Mouse (Mus musculus) CD4-positive helper T cell, adult 2 months (primary cell): ENCODE measurements around the gene Exph5.
A peak's percentile ranks its signal among the peaks of the same experiment; 100 is the strongest.

Experiments
- DNase-seq: peaks from one replicate; pipeline ENCODE4 v3.0.0-alpha.2; 2012; ENCODE audit warnings: low read depth, missing footprints, low spot score

Exph5 gene

DNA sequence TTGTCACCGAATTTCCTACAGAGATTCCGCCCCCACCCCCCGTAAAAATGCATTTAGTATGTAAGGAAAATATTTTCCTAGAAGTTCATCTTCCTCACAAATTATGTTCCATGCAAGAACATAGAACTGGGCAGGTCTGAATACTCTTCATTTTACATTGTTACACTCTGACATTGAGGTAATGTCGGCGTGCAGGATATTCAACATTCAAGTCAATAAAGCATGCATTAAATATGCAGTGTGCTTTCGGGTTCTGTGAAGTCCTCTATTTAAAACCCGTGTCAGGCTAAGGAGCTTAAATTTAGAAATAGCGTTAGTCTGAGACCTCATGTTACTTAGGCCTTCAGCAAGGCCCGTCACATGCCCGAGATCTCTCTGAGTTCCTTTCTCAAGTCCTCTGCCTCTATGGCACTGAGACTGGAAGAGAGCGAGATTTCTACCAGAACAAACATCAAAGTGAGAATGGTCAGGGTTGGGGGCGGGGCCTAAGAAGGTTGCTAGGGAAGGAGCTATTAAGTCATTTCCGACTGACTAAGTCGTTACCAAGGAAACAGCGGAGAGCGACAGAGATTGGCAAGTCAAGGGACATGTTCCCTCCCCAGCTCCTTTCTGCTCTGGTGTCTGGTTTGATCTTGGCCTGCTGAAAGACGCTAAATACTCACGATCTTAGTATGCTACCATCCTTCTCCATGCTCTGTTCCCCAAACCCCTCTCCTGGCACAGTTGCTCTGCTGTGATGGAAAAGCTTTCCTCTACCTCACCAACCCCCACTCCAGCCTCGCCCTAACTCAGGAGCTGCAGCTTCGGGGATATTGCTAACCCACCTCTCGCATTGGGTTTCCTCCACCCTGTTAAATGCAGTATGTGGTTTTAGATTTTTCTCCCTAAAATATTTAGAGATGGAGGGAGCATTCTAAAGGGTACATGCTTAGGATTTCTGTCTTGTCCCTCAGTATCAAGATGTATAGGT is 103.6 kb downstream of the Exph5 start:
- DNase-seq, result peak; percentile 93

DNA sequence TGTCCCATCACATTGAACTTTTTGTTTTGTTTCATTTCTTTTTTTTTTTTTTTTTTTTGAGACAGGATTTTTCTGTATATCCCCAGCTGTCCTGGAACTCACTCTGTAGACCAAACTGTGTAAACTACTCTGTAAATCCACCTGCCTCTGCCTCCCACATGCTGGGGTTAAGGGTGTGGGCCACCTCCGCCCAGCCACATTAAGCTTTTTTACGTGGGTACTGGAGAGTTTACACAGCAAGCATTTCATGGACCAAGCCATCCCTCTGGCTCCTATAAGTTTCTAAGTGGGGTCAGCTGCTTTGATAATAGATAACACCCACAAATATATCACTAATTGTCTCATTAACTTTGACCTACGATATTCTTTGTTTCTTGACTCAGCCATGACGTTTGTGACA is 107.1 kb downstream of the Exph5 start:
- DNase-seq, result no peak

DNA sequence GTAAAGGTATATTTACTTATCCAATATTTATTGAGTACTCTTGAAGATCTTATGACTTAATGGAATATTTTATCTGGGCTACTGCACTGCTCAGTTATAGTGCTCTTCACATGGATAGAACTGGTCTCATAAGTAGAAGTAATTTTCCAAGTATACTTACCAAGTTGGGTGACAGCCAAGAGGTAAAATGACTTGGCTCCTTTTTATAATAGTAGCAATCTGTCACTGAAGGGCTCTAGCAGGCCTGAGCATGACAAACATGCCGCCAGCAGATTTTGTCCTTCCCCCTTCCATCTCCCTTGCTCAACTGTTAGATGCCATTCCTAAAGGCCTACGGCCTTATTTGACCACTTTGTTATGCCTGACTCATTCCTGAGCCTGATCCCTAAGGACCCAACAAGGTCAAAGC is 107.5 kb downstream of the Exph5 start:
- DNase-seq, result no peak

DNA sequence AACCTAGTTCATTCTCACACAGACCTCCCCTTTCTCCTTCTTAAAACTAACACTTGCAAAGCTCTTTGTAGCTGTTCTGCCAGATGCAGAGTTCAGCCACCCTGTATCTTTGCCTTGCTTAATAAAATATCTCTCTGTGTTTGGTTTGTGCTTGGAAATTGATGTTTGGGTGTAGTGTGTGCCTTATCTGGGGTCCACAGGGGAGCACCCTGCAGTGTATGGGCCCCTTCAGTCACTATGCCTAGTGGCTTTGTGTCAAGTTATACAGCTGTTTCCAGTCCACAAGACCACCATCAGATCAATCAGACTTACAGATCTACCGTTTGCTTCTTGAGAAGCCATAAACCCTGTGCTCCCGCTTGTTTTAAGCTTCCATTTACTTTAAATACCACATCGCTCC is 108.0 kb downstream of the Exph5 start:
- DNase-seq, result no peak

DNA sequence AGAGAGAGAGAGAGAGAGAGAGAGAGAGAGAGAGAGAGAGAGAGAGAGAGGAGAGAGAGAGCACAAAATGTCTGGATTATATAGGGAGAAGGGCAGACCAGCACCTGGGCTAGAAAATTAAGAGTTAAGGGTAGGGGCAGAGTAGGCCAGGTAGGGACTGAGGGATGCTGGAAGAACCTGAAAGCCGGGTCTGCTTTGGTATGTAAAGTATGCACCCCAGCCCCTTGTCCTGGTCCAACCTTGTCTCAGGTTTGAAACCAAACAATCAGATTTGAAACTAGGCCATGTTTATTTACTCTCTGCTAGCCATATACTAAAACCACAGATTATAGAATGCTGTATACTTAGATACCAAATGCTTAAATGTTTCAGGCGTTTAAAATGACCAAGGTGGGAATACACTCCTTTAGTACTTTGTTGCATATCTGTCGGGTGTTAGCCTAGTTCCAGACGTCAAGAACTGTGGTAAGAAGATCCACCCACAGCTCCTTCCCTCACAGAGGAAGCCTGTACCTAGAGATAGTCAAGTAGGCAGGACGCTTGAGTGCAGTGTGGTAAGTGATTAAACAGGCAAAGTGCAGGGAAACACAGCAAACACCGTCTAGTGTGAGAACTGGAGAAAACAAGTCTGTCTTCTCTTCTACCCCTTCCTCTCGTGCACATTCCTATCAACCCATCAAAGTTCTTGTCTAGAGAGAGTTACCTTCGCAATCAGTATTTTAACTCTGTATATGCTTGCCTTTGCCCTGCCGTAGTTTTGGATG is 120.8 kb downstream of the Exph5 start:
- no peak for DNase-seq

DNA sequence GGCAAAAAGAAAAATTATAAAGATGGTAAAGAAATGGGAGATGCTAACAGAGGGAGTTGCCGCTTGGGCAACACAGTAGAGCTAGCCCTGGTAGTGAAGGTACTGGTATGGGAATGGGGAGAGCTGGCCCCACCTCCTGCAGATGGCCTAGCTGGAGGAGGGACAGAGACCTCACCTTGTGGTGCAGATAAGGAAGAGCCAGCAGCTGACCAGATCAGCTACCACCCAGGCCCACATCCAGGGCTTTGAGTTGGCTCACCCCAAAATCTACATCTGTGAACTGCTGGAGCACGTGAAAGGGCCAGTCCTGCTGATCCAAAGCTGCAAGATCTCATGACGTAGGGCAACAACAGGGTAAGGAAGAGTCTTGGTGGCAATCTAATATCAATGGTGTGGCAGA is 125.3 kb downstream of the Exph5 start:
- DNase-seq, result no peak
